Mouse (Mus musculus): ENCODE results near the gene Gnai2. TPM values are rescaled to one million over a fixed set of nuclear protein-coding genes. Genes with fewer than 3 reads are reported as not detected.
A peak's percentile ranks its signal among the peaks of the same experiment; 100 is the strongest.
"Not testable (repeated sequence)": the region's sequence is repeated elsewhere in the genome, so short reads cannot be mapped to it uniquely, and the experiment has no call there.

Gnai2 gene
- 308 and 311 TPM in 2 replicates for polyA plus RNA-seq (2015; fragmentation: Nextera tagmentation; extraction: Ambion mirVana)

- Histone ChIP-seq H3K4me2 (ENCODE audit: low read depth, low read length) (peak within 1 kb of the TSS; percentile 99), H3K9me3 (replicated peaks; ENCODE audit: control insufficient read depth, low read length) (no peaks in the 10 kb centered on the region), H3K4me3 (replicated peaks; ENCODE audit: low read length) (peak within 1 kb of the TSS; percentile 85), H3K4me1 (ENCODE audit: control insufficient read depth, insufficient read depth, low read length) (peaks cover 34% of the 10 kb centered on the region), H3K27ac (ENCODE audit: low read length) (peak within 1 kb of the TSS; percentile 93), H3K27me3 (ENCODE audit: control insufficient read depth, insufficient read depth, low read length) (no peaks in the 10 kb centered on the region), H3K9ac (ENCODE audit: low read length) (peak within 1 kb of the TSS; percentile 94), H3K36me3 (ENCODE audit: control insufficient read depth, insufficient read depth, low read length) (no peaks in the 10 kb centered on the region)
- ATAC-seq (ENCODE audit: insufficient read depth, low FRiP score), result peak; percentile 96
- WGBS, result 3% methylated on average over 38 of the region's 38 CpGs
These were observed at the start of gene Gnai2 for GRCm38 (mm10) chr9:107635279-107636028. Gnai2 (minus strand) TSS chr9:107635367.

DNA sequence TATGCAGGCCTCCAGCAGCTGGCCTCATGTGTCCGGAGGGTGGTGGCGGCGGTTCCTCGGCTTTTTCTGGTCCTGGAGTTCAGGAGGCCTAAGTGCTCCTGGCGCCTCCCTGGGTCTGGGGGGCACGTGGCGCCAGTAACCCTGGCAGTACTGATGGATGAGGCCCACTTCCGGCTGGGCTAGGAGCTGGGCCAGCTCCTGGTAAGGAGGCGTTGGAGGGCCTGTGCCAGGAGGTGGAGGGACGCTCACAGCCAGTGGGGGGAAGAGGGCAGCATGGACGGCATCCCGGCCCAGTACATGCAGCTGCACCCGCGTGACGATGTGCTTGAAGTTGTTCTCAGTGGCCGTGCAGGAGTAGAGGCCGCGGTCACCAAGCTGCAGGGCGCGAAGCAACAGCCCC, 47.2 kb upstream of the Gnai2 start:
- Histone ChIP-seq H3K4me1 (ENCODE audit: control insufficient read depth, insufficient read depth, low read length) (no peaks in the 10 kb centered on the region), H3K9me3 (replicated peaks; ENCODE audit: control insufficient read depth, low read length) (no peaks in the 10 kb centered on the region), H3K9ac (ENCODE audit: low read length) (peak overlapping the region; percentile 50), H3K27ac (ENCODE audit: low read length) (no peak overlapping the region), H3K4me3 (replicated peaks; ENCODE audit: low read length) (no peak overlapping the region), H3K4me2 (ENCODE audit: low read depth, low read length) (no peak overlapping the region), H3K27me3 (ENCODE audit: control insufficient read depth, insufficient read depth, low read length) (0 out of 2 replicates have a peak, but pooled peaks cover 2% of the 10 kb centered on the region), H3K36me3 (ENCODE audit: control insufficient read depth, insufficient read depth, low read length) (peaks cover 12% of the 10 kb centered on the region)
- no peak for ATAC-seq (ENCODE audit: insufficient read depth, low FRiP score)
- WGBS, result 72% methylated on average over 20 of the region's 20 CpGs

GRCm38 (mm10) chr9:107679501-107679900, 44.3 kb upstream of the Gnai2 start, which contains the start of gene Gnat1:
Gnat1 (minus strand) TSS chr9:107679712.
- 26% methylated on average over 5 of the region's 5 CpGs for WGBS
- H3K9me3 ChIP-seq (replicated peaks; ENCODE audit: control insufficient read depth, low read length), result no peaks in the 10 kb centered on the region
- ATAC-seq (ENCODE audit: insufficient read depth, low FRiP score), result no peak
- no peak within 1 kb of the TSS for H3K27ac ChIP-seq (ENCODE audit: low read length)
- H3K4me1 ChIP-seq (ENCODE audit: control insufficient read depth, insufficient read depth, low read length), result 0 out of 2 replicates have a peak, but pooled peaks cover 3% of the 10 kb centered on the region
- H3K36me3 ChIP-seq (ENCODE audit: control insufficient read depth, insufficient read depth, low read length), result peaks cover 11% of the 10 kb centered on the region
- peaks cover 15% of the 10 kb centered on the region for H3K27me3 ChIP-seq (ENCODE audit: control insufficient read depth, insufficient read depth, low read length)
- H3K9ac ChIP-seq (ENCODE audit: low read length), result 0 out of 2 replicates have a peak within 1 kb of the TSS, but pooled peaks have one; percentile 8
- no peak within 1 kb of the TSS for H3K4me2 ChIP-seq (ENCODE audit: low read depth, low read length)
- no peak within 1 kb of the TSS for H3K4me3 ChIP-seq (replicated peaks; ENCODE audit: low read length)

DNA sequence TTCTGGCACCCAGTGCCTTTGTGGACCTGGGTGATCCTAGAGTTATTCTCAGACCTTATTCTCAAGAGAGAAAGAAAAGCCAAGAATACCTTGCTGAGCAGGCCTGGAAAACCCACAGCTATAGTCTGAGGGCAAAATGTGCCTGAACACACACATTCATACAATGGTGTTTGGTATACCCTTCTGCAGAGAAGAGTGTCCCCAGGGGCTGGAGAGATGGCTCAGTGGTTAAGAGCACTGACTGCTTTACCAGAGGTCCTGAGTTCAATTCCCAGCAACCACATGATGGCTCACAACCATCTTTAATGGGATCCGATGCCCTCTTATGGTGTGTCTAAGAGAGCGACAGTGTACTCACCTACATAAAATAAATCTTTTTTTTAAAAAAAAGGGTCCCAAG, 43.7 kb upstream of the Gnai2 start:
- Histone ChIP-seq H3K27me3 (ENCODE audit: control insufficient read depth, insufficient read depth, low read length) (peaks cover 15% of the 10 kb centered on the region), H3K4me3 (replicated peaks; ENCODE audit: low read length) (no peak overlapping the region), H3K27ac (ENCODE audit: low read length) (no peak overlapping the region), H3K9ac (ENCODE audit: low read length) (no peak overlapping the region), H3K36me3 (ENCODE audit: control insufficient read depth, insufficient read depth, low read length) (peaks cover 11% of the 10 kb centered on the region), H3K4me1 (ENCODE audit: control insufficient read depth, insufficient read depth, low read length) (0 out of 2 replicates have a peak, but pooled peaks cover 3% of the 10 kb centered on the region), H3K4me2 (ENCODE audit: low read depth, low read length) (no peak overlapping the region), H3K9me3 (replicated peaks; ENCODE audit: control insufficient read depth, low read length) (no peaks in the 10 kb centered on the region)
- 89% methylated on average over 2 of the region's 2 CpGs for WGBS
- no peak for ATAC-seq (ENCODE audit: insufficient read depth, low FRiP score)

- H3K4me1 ChIP-seq (ENCODE audit: control insufficient read depth, insufficient read depth, low read length); H3K4me2 ChIP-seq (ENCODE audit: low read depth, low read length); H3K9me3 ChIP-seq (replicated peaks; ENCODE audit: control insufficient read depth, low read length); H3K27ac ChIP-seq (ENCODE audit: low read length); H3K36me3 ChIP-seq (ENCODE audit: control insufficient read depth, insufficient read depth, low read length); H3K9ac ChIP-seq (ENCODE audit: low read length); H3K4me3 ChIP-seq (replicated peaks; ENCODE audit: low read length); ATAC-seq (ENCODE audit: insufficient read depth, low FRiP score): not testable (repeated sequence)
- 32% methylated on average over 14 of the region's 14 CpGs for WGBS
- peaks cover 15% of the 10 kb centered on the region for H3K27me3 ChIP-seq (ENCODE audit: control insufficient read depth, insufficient read depth, low read length)
These were observed 42.8 kb upstream of the Gnai2 start for GRCm38 (mm10) chr9:107677819-107678526.

- no peak overlapping the region for H3K9ac ChIP-seq (ENCODE audit: low read length)
- no peaks in the 10 kb centered on the region for H3K9me3 ChIP-seq (replicated peaks; ENCODE audit: control insufficient read depth, low read length)
- 0 out of 2 replicates have a peak, but pooled peaks cover 3% of the 10 kb centered on the region for H3K4me1 ChIP-seq (ENCODE audit: control insufficient read depth, insufficient read depth, low read length)
- H3K4me2 ChIP-seq (ENCODE audit: low read depth, low read length), result no peak overlapping the region
- H3K27ac ChIP-seq (ENCODE audit: low read length), result no peak overlapping the region
- no peak for ATAC-seq (ENCODE audit: insufficient read depth, low FRiP score)
- H3K27me3 ChIP-seq (ENCODE audit: control insufficient read depth, insufficient read depth, low read length), result peaks cover 15% of the 10 kb centered on the region
- H3K4me3 ChIP-seq (replicated peaks; ENCODE audit: low read length), result no peak overlapping the region
- 19% methylated on average over 17 of the region's 17 CpGs for WGBS
- no peaks in the 10 kb centered on the region for H3K36me3 ChIP-seq (ENCODE audit: control insufficient read depth, insufficient read depth, low read length)
These were observed 42.1 kb upstream of the Gnai2 start for GRCm38 (mm10) chr9:107677091-107677784.

GRCm38 (mm10) chr9:107676302-107676701, 41.1 kb upstream of the Gnai2 start:
- Histone ChIP-seq H3K4me3 (replicated peaks; ENCODE audit: low read length) (peak overlapping the region; percentile 35), H3K27ac (ENCODE audit: low read length) (no peak overlapping the region), H3K9me3 (replicated peaks; ENCODE audit: control insufficient read depth, low read length) (no peaks in the 10 kb centered on the region), H3K27me3 (ENCODE audit: control insufficient read depth, insufficient read depth, low read length) (peaks cover 15% of the 10 kb centered on the region), H3K4me1 (ENCODE audit: control insufficient read depth, insufficient read depth, low read length) (0 out of 2 replicates have a peak, but pooled peaks cover 3% of the 10 kb centered on the region), H3K9ac (ENCODE audit: low read length) (peak overlapping the region; percentile 49), H3K36me3 (ENCODE audit: control insufficient read depth, insufficient read depth, low read length) (no peaks in the 10 kb centered on the region), H3K4me2 (ENCODE audit: low read depth, low read length) (peak overlapping the region; percentile 57)
- 1% methylated on average over 25 of the region's 25 CpGs for WGBS
- peak; percentile 16; the same call in 1 of the 2 replicates for ATAC-seq (ENCODE audit: insufficient read depth, low FRiP score)

DNA sequence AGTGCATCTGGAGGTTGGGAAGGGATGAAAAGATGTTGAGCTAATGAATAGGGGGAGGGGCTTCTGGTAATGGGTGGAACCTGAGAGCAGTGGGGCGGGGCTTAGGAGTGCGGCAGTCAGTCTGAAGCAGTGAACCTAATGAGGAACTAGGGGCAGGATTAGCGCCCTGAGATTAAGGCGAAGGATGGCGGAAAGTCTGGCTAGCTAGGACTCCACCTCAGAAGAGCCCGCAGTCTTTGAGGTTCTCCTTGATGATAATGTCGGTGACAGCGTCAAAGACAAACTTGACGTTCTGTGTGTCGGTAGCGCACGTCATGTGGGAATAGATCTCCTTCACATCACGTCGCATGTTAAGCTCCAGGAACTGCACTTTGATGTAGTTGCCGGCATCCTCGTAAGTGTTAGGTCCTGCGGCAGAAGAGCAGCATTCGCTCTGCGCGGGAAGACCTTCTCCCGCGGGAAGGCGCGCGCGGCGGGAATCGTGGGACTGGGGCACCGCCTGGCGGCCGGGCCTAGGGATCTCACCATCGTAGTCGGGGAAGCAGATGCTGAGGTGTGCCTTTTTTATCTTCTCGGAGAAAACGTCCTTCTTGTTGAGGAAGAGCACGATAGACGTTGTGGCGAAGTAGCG, 40.6 kb upstream of the Gnai2 start:
- Histone ChIP-seq H3K27ac (ENCODE audit: low read length) (no peak overlapping the region), H3K36me3 (ENCODE audit: control insufficient read depth, insufficient read depth, low read length) (no peaks in the 10 kb centered on the region), H3K9ac (ENCODE audit: low read length) (peak overlapping the region; percentile 49), H3K4me2 (ENCODE audit: low read depth, low read length) (peak overlapping the region; percentile 57), H3K27me3 (ENCODE audit: control insufficient read depth, insufficient read depth, low read length) (peaks cover 15% of the 10 kb centered on the region), H3K4me1 (ENCODE audit: control insufficient read depth, insufficient read depth, low read length) (0 out of 2 replicates have a peak, but pooled peaks cover 3% of the 10 kb centered on the region), H3K4me3 (replicated peaks; ENCODE audit: low read length) (peak overlapping the region; percentile 35), H3K9me3 (replicated peaks; ENCODE audit: control insufficient read depth, low read length) (no peaks in the 10 kb centered on the region)
- 1% methylated on average over 39 of the region's 39 CpGs for WGBS
- peak; percentile 38 for ATAC-seq (ENCODE audit: insufficient read depth, low FRiP score)

Data from stomach, embryonic 16.5 days (tissue).